Mouse (Mus musculus) cerebellum, postnatal 36 days (tissue): Measurements from ENCODE around the gene Mamdc4.

Source experiments
- DNase-seq, 2 experiments: peaks; one replicate each; pipeline ENCODE4 v3.0.0; 2021 to 2022; ENCODE audit warnings: mixed read lengths in 2 of 2

The Mamdc4 gene

GRCm38 (mm10) chr2:25582466-25583119, 7.9 kb upstream of the Mamdc4 start:
- peak; percentile 51 to 55 for DNase-seq

- peak; percentile 90 to 91 for DNase-seq
Observed at GRCm38 (mm10) chr2:25581901-25582301, 7.3 kb upstream of the Mamdc4 start.

GRCm38 (mm10) chr2:25581294-25581864, 6.7 kb upstream of the Mamdc4 start, which contains the start of gene Ajm1:
TSS of gene Ajm1 (minus strand) at chr2:25581757.
- DNase-seq: peak; percentile 75 to 84

GRCm38 (mm10) chr2:25580621-25581101, 6.0 kb upstream of the Mamdc4 start:
- DNase-seq: peak; percentile 46 to 52

GRCm38 (mm10) chr2:25579737-25580460, 5.3 kb upstream of the Mamdc4 start:
- peak; percentile 79 to 89 for DNase-seq

- DNase-seq: peak; percentile 59 to 66
Observed at GRCm38 (mm10) chr2:25578796-25579736, 4.4 kb upstream of the Mamdc4 start.

- peak; percentile 49 to 54 for DNase-seq
Observed at GRCm38 (mm10) chr2:25577951-25578795, 3.5 kb upstream of the Mamdc4 start.

GRCm38 (mm10) chr2:25576965-25577891, 2.6 kb upstream of the Mamdc4 start:
- DNase-seq: peak; percentile 49 to 51

- peak in 1 of 2 experiments; percentile 21 for DNase-seq
Observed at GRCm38 (mm10) chr2:25576028-25576850, 1.6 kb upstream of the Mamdc4 start.

GRCm38 (mm10) chr2:25575432-25576027, 885 bp upstream of the Mamdc4 start:
- DNase-seq: peak; percentile 67 to 72

GRCm38 (mm10) chr2:25574136-25574535, 509 bp downstream of the Mamdc4 start:
- no peak for DNase-seq

GRCm38 (mm10) chr2:25573068-25573467, 1.6 kb downstream of the Mamdc4 start:
- peak in 1 of 2 experiments; percentile 14 for DNase-seq

- no peak for DNase-seq
Observed at GRCm38 (mm10) chr2:25571221-25571620, 3.4 kb downstream of the Mamdc4 start.

- DNase-seq: no peak
Observed at GRCm38 (mm10) chr2:25569323-25569722, 5.3 kb downstream of the Mamdc4 start.

GRCm38 (mm10) chr2:25568473-25569019, 6.1 kb downstream of the Mamdc4 start:
- DNase-seq: no peak

- no peak for DNase-seq
Observed at GRCm38 (mm10) chr2:25566558-25566957, 8.1 kb downstream of the Mamdc4 start.

GRCm38 (mm10) chr2:25565741-25566140, 8.9 kb downstream of the Mamdc4 start:
- no peak for DNase-seq

GRCm38 (mm10) chr2:25561946-25562345, 12.7 kb downstream of the Mamdc4 start:
- DNase-seq: peak; percentile 80 to 86

GRCm38 (mm10) chr2:25560551-25560950, 14.1 kb downstream of the Mamdc4 start:
- no peak for DNase-seq
